Mouse (Mus musculus) layer of hippocampus, postnatal 10 days (tissue): ENCODE measurements around the gene Bbs12. TPM values are rescaled to one million over a fixed set of nuclear protein-coding genes. Genes with fewer than 3 reads are reported as not detected.

Experiments used
- DNase-seq, 2 experiments: peaks; one replicate each; pipeline ENCODE4 v3.0.0; 2021; ENCODE audit warnings: low spot score in 2 of 2
- total RNA-seq, 2 experiments: library from RNA; stranded (reverse); gene quantifications; 2 replicates each; pipeline ENCODE4 v1.2.3; 2021

Gene Bbs12
- total RNA-seq, 2 experiments from 2014 or later, result 4.8 to 5.6 TPM

- no peak for DNase-seq
Measured at GRCm38 (mm10) chr3:37325317-37326112, 13.2 kb downstream of the Bbs12 start.

DNA sequence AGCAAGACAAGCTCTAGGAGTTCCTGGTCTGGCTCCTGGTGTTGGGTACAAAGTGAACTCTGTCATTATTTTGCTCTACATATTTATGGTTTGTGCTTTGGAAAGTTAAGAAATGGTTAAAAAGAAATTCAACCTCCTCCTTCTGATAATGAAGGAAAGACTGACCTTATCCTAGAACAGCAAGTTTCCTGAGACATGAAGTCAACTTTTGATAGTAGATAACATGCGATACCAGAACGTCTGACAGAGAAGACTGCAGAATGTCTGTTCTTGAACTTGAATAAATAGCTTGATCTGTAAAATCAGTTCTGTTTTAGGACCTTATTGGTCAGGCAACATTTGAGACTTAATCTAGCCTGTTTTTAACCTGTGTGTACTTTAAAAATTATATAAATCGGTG lies 14.3 kb downstream of the Bbs12 start:
- no peak for DNase-seq

- DNase-seq, result no peak
Measured at GRCm38 (mm10) chr3:37328489-37328888, 16.1 kb downstream of the Bbs12 start.

DNA sequence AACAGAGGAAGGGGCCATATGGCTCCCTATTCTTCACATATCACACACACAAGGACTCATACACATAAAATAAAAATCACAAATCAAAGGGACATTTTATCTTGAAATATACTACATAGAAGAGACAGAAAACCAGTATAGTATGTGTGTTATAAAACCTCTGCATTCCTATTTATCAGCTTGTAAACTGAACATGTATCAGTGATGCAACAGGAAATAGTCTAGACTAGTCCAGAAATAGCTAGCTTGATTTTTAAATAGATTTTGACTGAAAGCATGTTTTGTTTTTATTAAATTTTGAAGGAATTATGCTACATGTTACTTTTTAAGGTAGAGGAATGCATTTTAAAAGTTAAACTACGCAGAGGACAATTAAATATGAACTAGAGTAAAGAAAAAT lies 17.6 kb downstream of the Bbs12 start:
- no peak for DNase-seq

GRCm38 (mm10) chr3:37331999-37332449 lies 19.7 kb downstream of the Bbs12 start:
- DNase-seq, result no peak

- DNase-seq, result no peak
Measured at GRCm38 (mm10) chr3:37334053-37334452, 21.7 kb downstream of the Bbs12 start.

GRCm38 (mm10) chr3:37341110-37341509 lies 28.8 kb downstream of the Bbs12 start:
- no peak for DNase-seq

- DNase-seq, result no peak
Measured at GRCm38 (mm10) chr3:37342811-37343210, 30.5 kb downstream of the Bbs12 start.

- DNase-seq, result no peak
Measured at GRCm38 (mm10) chr3:37347671-37348070, 35.3 kb downstream of the Bbs12 start.

GRCm38 (mm10) chr3:37348221-37349165 lies 36.1 kb downstream of the Bbs12 start, which contains the start of gene Fgf2:
Gene Fgf2 (plus strand): TSS chr3:37348346.
- DNase-seq, result peak; percentile 19 to 35

- no peak for DNase-seq
Measured at GRCm38 (mm10) chr3:37349166-37349548, 36.8 kb downstream of the Bbs12 start.

DNA sequence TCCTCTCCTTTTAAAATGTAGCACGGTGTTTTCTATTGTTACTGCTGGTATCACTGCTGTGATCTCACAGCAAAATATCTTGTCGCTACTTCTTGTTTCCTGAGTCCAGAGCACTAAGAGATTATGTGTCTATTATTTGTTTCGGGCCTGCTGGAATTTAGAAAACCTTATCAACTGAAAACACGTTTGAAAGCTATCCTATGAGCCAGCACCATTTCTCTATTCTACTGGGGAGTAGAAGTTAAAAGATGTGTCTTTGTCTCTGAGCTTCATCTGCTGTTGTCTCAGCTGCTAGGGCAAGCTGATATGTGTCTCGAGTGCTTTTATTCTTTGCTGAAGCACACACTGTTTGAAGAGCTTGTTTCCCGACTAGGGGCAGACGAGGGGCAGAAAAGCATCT lies 38.0 kb downstream of the Bbs12 start:
- DNase-seq, result no peak

DNA sequence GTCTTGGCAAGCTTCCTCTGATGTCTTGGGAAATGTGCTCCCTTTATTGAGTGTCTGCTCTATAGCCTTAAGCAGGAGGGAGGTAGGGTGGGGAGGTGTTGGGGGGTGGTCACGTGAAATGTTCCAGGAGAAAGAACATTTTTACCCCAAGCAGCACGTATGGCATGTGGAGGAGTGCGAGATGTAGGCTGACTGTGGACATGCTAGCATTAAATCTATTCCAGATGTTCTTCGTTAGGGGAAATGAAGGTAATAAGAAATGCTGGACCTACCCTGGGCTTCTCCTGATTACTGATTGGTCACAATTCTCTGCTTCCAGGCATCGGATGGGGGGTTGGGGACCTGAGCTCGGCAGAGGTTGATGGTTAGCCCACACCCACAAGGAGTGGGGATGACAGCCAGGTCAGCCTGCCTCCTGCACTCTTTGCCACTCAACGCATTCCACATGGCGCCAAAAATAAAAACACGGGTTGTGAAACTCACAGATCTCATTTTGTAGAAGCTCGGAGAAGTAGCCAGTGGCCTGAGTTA lies 41.7 kb downstream of the Bbs12 start:
- DNase-seq, result no peak

DNA sequence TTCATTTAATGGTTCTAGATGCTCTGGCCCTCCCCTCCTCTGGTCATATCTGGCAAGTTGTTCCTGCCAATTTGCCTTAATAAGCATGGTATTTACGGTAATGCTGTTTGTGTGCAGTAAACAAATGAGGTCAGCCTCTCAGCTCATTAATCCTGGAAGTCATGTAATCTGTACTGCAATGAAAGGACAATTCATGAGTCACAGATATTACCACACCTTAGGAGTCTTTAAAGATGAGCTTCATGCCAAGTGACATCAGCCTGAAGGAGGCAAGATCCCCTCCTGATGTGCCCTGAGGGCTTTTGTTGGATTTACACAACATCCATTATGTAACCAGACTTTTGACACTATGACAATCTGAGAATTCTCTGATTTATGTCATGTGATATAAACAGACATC lies 42.4 kb downstream of the Bbs12 start:
- DNase-seq, result no peak

DNA sequence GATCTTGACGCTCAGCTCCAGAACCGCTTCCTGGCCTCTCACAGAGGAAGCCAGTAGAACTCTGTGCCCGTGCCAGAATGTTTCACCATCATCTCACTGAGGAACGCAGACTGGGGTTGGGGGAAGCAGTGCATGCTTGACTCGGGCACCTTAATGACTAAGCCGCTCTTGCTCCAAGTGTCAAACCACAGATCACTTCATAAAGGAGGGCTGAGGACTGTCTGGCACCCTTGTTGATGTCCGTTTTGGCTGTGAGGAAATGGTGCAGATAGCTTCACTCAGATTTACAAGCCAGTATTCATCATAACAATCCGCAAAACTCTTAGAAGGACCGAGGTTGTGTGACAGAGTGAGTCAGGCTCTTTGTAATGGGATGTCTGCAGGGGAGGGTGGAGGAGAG lies 48.4 kb downstream of the Bbs12 start:
- no peak for DNase-seq

GRCm38 (mm10) chr3:37365144-37365543 lies 52.8 kb downstream of the Bbs12 start:
- no peak for DNase-seq

- no peak for DNase-seq
Measured at GRCm38 (mm10) chr3:37365976-37366375, 53.6 kb downstream of the Bbs12 start.

DNA sequence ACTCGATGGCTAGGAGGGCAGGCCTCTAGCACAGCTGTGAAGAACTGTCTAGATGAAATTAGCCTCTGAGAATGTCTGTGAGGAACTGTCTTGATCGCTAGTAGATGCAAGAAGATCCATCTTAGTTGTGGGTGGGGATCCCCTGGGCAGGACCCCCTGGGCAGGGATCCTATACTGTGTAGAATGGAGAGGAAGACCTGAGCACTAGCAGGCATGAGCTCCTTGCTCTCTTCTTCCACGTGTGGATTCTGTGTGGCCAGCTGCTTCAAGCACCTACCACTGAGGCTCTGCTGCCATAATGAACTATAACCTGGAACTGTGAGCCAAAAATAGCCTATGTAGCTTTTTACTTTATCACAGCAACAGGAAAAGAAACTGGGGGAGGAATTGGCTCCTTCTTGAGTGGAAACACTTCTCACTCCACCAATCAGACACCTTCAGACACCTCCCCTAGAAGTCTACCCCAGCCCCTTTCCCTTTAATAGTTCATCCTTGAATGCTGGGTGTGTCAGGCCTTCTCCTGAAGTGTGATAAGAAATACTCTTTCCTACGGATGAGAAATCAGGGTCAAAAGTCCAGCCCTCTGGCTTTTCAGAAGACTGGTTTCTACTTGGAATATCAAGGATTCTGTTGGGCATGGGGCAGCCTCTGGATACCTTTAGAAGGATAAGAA lies 54.2 kb downstream of the Bbs12 start:
- no peak for DNase-seq

DNA sequence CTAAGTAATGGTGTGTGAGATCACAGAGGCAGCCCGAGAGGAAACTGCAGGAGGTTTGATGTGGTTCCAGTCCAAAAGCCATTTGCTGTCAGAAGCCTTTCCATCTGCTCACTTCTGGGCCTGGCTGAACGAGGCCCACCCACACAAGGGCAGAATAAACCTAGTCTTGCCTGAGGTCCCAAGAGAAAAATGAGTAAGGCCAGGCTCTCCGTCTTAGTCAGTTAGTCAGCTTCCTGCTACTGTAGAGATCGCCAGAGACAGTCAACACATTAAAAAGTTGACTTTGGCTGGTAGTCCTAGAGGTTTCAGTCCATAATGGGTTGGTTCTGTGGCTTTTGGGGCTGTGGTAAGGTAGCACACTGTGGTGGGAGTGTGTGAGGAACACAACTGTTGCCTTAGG lies 58.1 kb downstream of the Bbs12 start:
- no peak for DNase-seq
